Mouse (Mus musculus) MEL (cell line): Measurements from ENCODE around the gene Thap11.
A peak's percentile ranks its signal among the peaks of the same experiment; 100 is the strongest.

Source experiments
- BHLHE40 ChIP-seq: IDR thresholded peaks from 2 replicates; pipeline ENCODE4 v1.6.1; 2012; ENCODE audit warnings: low read depth, mild to moderate bottlenecking, inconsistent platforms, low read length, improper control_type of control experiment, borderline replicate concordance
- CHD2 ChIP-seq: IDR thresholded peaks from 2 replicates; pipeline ENCODE4 v1.6.1; 2011; ENCODE audit warnings: low read length, improper control_type of control experiment
- CTCF ChIP-seq, 3 experiments: IDR thresholded peaks in 2 of 3; conservative IDR thresholded peaks in 1 of 3; 2 replicates each; pipeline ENCODE4 v1.5.1; 2011 to 2012; ENCODE audit warnings: low read length in 3 of 3, low read depth in 2 of 3, mild to moderate bottlenecking in 2 of 3, improper control_type of control experiment in 1 of 3, inconsistent platforms in 1 of 3, mixed read lengths in 1 of 3, moderate library complexity in 1 of 3; ENCODE audit not compliant: control insufficient read depth in 1 of 3, insufficient read depth in 1 of 3, poor library complexity in 1 of 3, severe bottlenecking in 1 of 3
- EP300 ChIP-seq, 2 experiments: IDR thresholded peaks; 2 replicates each; pipeline ENCODE4 v1.6.1; 2011; ENCODE audit warnings: improper control_type of control experiment in 2 of 2, low read length in 2 of 2, low read depth in 1 of 2, mild to moderate bottlenecking in 1 of 2
- GATA1 ChIP-seq: IDR thresholded peaks from 2 replicates; pipeline ENCODE4 v1.6.1; 2011; ENCODE audit warnings: low read depth, low read length, improper control_type of control experiment
- JUND ChIP-seq: IDR thresholded peaks from 2 replicates; pipeline ENCODE4 v1.6.1; 2011; ENCODE audit warnings: low read depth, mild to moderate bottlenecking, improper control_type of control experiment, low read length
- MYB ChIP-seq: IDR thresholded peaks from 2 replicates; pipeline ENCODE4 v1.6.1; 2011; ENCODE audit warnings: mild to moderate bottlenecking, low read depth, low read length, improper control_type of control experiment
- POLR2A ChIP-seq, 2 experiments: IDR thresholded peaks; 2 replicates each; pipeline ENCODE4 v1.6.1; 2011 to 2012; ENCODE audit warnings: low read length in 2 of 2, mild to moderate bottlenecking in 2 of 2, control low read depth in 1 of 2, improper control_type of control experiment in 1 of 2, low read depth in 1 of 2, moderate library complexity in 1 of 2; ENCODE audit not compliant: control insufficient read depth in 1 of 2, insufficient read depth in 1 of 2, poor library complexity in 1 of 2
- USF2 ChIP-seq, 2 experiments: IDR thresholded peaks; 2 replicates each; pipeline ENCODE4 v1.6.1; 2011 to 2012; ENCODE audit warnings: improper control_type of control experiment in 2 of 2, low read length in 2 of 2, borderline replicate concordance in 1 of 2, inconsistent platforms in 1 of 2, low read depth in 1 of 2, mild to moderate bottlenecking in 1 of 2; ENCODE audit not compliant: insufficient read depth in 1 of 2
- ZNF384 ChIP-seq: IDR thresholded peaks from 2 replicates; pipeline ENCODE4 v1.6.1; 2012; ENCODE audit warnings: low read depth, mild to moderate bottlenecking, inconsistent platforms, low read length, improper control_type of control experiment

DNA sequence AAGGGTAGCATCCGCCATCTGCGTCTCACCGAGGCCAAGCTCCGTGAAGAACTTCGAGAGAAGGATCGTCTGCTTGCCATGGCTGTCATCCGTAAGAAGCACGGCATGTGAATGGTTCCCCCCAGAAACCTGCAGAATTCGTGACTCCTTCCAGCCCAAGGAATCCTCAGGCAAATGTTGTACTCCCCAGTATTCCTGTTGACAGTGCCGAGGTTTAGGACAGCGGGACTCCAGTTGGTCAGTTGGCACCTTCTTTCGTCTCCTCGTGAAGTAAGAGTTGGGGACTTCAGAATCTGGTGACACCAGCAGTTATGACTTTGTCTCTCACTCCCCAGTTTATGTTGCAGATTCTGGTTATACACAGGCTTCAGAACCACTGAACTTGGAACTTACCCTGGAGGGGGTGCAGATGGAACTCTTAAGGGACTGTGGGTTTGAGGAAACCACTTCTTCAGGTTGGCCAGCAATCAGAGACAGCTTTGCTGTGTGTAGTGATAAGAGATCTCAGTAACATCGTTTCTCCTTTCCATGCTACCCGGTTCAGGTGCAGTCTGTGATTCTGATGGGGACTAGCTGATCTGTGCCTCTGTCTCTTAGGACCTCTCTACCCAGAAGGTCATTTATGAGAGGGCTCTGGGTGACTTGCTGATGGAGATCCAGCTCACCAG lies 1.4 kb downstream of the Thap11 start:
- TF ChIP-seq CTCF (IDR thresholded peaks at IDR 0.05 in 2 of 3, conservative IDR thresholded peaks at IDR 0.05 in 1 of 3; ENCODE audit: control insufficient read depth in 1 of 3, insufficient read depth in 1 of 3, low read depth in 2 of 3, low read length in 3 of 3, poor library complexity in 1 of 3, severe bottlenecking in 1 of 3), result no peak
- TF ChIP-seq MYB, result no peak
- TF ChIP-seq EP300 (IDR thresholded peaks at IDR 0.05; ENCODE audit: low read depth in 1 of 2, low read length in 2 of 2), result no peak
- no peak for TF ChIP-seq POLR2A (IDR thresholded peaks at IDR 0.05; ENCODE audit: control insufficient read depth in 1 of 2, insufficient read depth in 1 of 2, low read depth in 1 of 2, low read length in 2 of 2, poor library complexity in 1 of 2)
- no peak for TF ChIP-seq CHD2
- TF ChIP-seq JUND, result no peak
- TF ChIP-seq GATA1, result peak; percentile 48
- no peak for TF ChIP-seq USF2 (IDR thresholded peaks at IDR 0.05; ENCODE audit: borderline replicate concordance in 1 of 2, insufficient read depth in 1 of 2, low read depth in 1 of 2, low read length in 2 of 2)
- TF ChIP-seq BHLHE40, result no peak
- no peak for TF ChIP-seq ZNF384
